In the genomic region with DNA sequence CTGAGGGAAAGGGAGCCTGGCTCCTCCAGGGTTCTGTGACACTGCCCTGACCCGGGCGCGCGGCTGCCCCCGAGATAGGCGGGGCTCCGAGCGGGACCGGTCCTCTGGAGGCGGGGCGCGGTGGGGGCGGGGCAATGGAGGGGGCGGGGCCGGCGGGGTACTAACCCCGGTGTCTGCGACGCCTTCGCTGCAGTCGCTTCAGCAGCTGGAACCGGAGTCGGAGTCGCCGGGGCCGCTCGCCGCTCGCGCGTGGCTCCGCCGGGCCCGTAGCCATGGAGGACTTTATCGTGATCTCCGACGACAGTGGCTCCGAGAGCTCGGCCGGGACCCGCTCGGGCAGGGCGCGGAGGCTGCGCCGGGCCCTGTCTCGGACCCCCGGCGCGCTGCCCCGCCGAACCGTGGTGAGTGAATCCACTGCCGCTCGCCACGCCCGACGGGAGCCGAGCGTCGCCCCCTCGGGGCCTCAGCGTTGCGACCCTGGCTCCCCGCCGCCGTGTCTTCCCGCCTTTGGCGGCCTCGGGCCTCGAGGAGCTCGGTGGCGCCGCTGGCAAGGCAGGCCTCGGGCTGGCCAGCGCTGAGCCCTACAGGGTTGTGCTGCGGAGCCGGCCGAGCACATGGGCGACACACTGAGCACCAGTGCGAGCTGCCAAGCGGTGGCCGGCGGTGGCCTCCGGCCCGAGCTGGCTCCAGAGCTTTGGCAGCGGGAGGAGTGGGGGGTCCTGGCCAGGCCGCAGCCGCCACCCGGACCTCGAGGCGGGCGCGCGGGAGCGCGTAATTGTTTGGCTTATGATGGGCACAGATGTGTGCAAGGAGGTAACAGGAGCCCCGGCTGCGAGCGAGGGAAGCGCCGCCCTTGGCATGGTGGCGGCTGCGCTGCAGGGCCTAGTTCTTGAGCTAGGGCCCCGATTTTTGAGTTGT, we compare ENCODE assay signal across 7 mouse cellular contexts. TPM values are rescaled to one million over a fixed set of nuclear protein-coding genes. Genes with fewer than 3 reads are reported as not detected.
DNase-seq lines count a peak whose midpoint lies in the region; ATAC-seq lines count a peak whose summit lies in the region.

TSS of gene Simc1 (plus strand) at position 176 of the 918 bp plus-strand sequence.

- intact Hi-C loops in gastrocnemius, postnatal 36 days (cut with DNase I) = no loop called here

- H3K27ac ChIP-seq in intestine, embryonic 15.5 days = peak within 1 kb of the TSS; percentile 57
- H3K27ac ChIP-seq in limb, embryonic 10.5 days = peak within 1 kb of the TSS; percentile 91
- peak within 1 kb of the TSS; percentile 82 for H3K27ac ChIP-seq in midbrain, embryonic 12.5 days (replicated peaks)

- peak; percentile 71 for DNase-seq in adrenal gland, adult 8-10 months
- DNase-seq in embryo, embryonic 11 days = peak; percentile 88
- DNase-seq in gastrocnemius, postnatal 36 days = peak; percentile 68 to 72
- peak; percentile 92 for DNase-seq in limb, embryonic 10.5 days (ENCODE audit: low spot score)
- peak; percentile 39 for DNase-seq in skeletal muscle tissue, adult 2 months (ENCODE audit: low read depth, low spot score)

- peak within 1 kb of the TSS; percentile 98 for H3K4me2 ChIP-seq in intestine, embryonic 15.5 days (replicated peaks)
- H3K4me2 ChIP-seq in midbrain, embryonic 12.5 days (replicated peaks) = peak within 1 kb of the TSS; percentile 90

- H3K4me1 ChIP-seq in intestine, embryonic 15.5 days (replicated peaks) = peaks cover 10% of the 10 kb centered on the region; the same call in 1 of the 2 replicates
- H3K4me1 ChIP-seq in limb, embryonic 10.5 days = peaks cover 25% of the 10 kb centered on the region
- peaks cover 23% of the 10 kb centered on the region for H3K4me1 ChIP-seq in midbrain, embryonic 12.5 days

- peak; percentile 97 for ATAC-seq in intestine, embryonic 15.5 days
- ATAC-seq in midbrain, embryonic 12.5 days (ENCODE audit: low FRiP score, low read depth) = peak; percentile 92

- H3K9me3 ChIP-seq in intestine, embryonic 15.5 days = no peaks in the 10 kb centered on the region
- H3K9me3 ChIP-seq in limb, embryonic 10.5 days (replicated peaks) = no peaks in the 10 kb centered on the region
- H3K9me3 ChIP-seq in midbrain, embryonic 12.5 days = no peaks in the 10 kb centered on the region

- H3K4me3 ChIP-seq in intestine, embryonic 15.5 days (replicated peaks) = peak within 1 kb of the TSS; percentile 81
- peak within 1 kb of the TSS; percentile 85 for H3K4me3 ChIP-seq in limb, embryonic 10.5 days
- H3K4me3 ChIP-seq in midbrain, embryonic 12.5 days = peak within 1 kb of the TSS; percentile 75

- under 1% methylated on average over 105 of the region's 105 CpGs for WGBS in intestine, embryonic 15.5 days
- WGBS in limb, embryonic 10.5 days = under 1% methylated on average over 96 of the region's 105 CpGs
- under 1% methylated on average over 104 of the region's 105 CpGs for WGBS in midbrain, embryonic 12.5 days

- peak within 1 kb of the TSS; percentile 73 for H3K9ac ChIP-seq in intestine, embryonic 15.5 days
- H3K9ac ChIP-seq in midbrain, embryonic 12.5 days (replicated peaks) = peak within 1 kb of the TSS; percentile 88

- H3K36me3 ChIP-seq in intestine, embryonic 15.5 days = no peaks in the 10 kb centered on the region
- H3K36me3 ChIP-seq in limb, embryonic 10.5 days = peaks cover 17% of the 10 kb centered on the region
- H3K36me3 ChIP-seq in midbrain, embryonic 12.5 days = no peaks in the 10 kb centered on the region

- H3K27me3 ChIP-seq in intestine, embryonic 15.5 days (replicated peaks) = no peaks in the 10 kb centered on the region
- H3K27me3 ChIP-seq in limb, embryonic 10.5 days (ENCODE audit: low read depth, poor library complexity, severe bottlenecking) = 0 out of 2 replicates have a peak, but pooled peaks cover 4% of the 10 kb centered on the region
- peaks cover 11% of the 10 kb centered on the region; the same call in 1 of the 2 replicates for H3K27me3 ChIP-seq in midbrain, embryonic 12.5 days

RNA-seq across cellular contexts. Expression of gene Simc1, which starts in this region (rescaled TPM):
- total RNA-seq in adrenal gland, adult 8-10 months (2022) = 10 to 100 TPM; 13.5 to 56.8 (median 26.1) TPM
- total RNA-seq in gastrocnemius, postnatal 36 days (2021) = 1 to 10 TPM; 1.6 to 3.4 TPM
- 6.3 and 6.9 TPM in 2 replicates for polyA plus RNA-seq in intestine, embryonic 15.5 days (2015; fragmentation: Nextera tagmentation; extraction: Ambion mirVana)
- 20.6 and 21.1 TPM in 2 replicates for polyA plus RNA-seq in limb, embryonic 10.5 days (2016; fragmentation: Nextera tagmentation; extraction: Ambion mirVana)
- 18.7 and 20.6 TPM in 2 replicates for polyA plus RNA-seq in midbrain, embryonic 12.5 days (2016; fragmentation: Nextera tagmentation; extraction: Ambion mirVana)

Comparison
In these comparisons a context has a peak if more than half of its experiments do, and no peak if none do; other contexts are left out.
1. Peak in every context shown above with its lines: DNase-seq, ATAC-seq, H3K4me3 ChIP-seq and H3K27ac ChIP-seq.
2. DNase-seq: peak in every context shown above with its lines; median percentile 92 in limb, embryonic 10.5 days; 88 in embryo, embryonic 11 days; 71 in adrenal gland, adult 8-10 months; 70 in gastrocnemius, postnatal 36 days; 39 in skeletal muscle tissue, adult 2 months.